Mouse (Mus musculus) MEL (cell line): Measurements from ENCODE around the gene Maff.

Experiments
- CHD1 ChIP-seq: IDR thresholded peaks from 2 replicates; pipeline ENCODE4 v1.6.1; 2012; ENCODE audit warnings: low read depth, mild to moderate bottlenecking, inconsistent platforms, low read length, improper control_type of control experiment
- CTCF ChIP-seq, 3 experiments: IDR thresholded peaks in 2 of 3; conservative IDR thresholded peaks in 1 of 3; 2 replicates each; pipeline ENCODE4 v1.5.1; 2011 to 2012; ENCODE audit warnings: low read length in 3 of 3, low read depth in 2 of 3, mild to moderate bottlenecking in 2 of 3, improper control_type of control experiment in 1 of 3, inconsistent platforms in 1 of 3, mixed read lengths in 1 of 3, moderate library complexity in 1 of 3; ENCODE audit not compliant: control insufficient read depth in 1 of 3, insufficient read depth in 1 of 3, poor library complexity in 1 of 3, severe bottlenecking in 1 of 3
- E2F4 ChIP-seq: IDR thresholded peaks from 2 replicates; pipeline ENCODE4 v1.6.1; 2011; ENCODE audit warnings: low read depth, low read length, improper control_type of control experiment, borderline replicate concordance
- EP300 ChIP-seq, 2 experiments: IDR thresholded peaks; 2 replicates each; pipeline ENCODE4 v1.6.1; 2011; ENCODE audit warnings: improper control_type of control experiment in 2 of 2, low read length in 2 of 2, low read depth in 1 of 2, mild to moderate bottlenecking in 1 of 2
- ETS1 ChIP-seq: IDR thresholded peaks from 2 replicates; pipeline ENCODE4 v1.6.1; 2012; ENCODE audit warnings: low read depth, mild to moderate bottlenecking, inconsistent platforms, low read length, improper control_type of control experiment, moderate library complexity
- HCFC1 ChIP-seq: IDR thresholded peaks from 2 replicates; pipeline ENCODE4 v1.6.1; 2012; ENCODE audit warnings: low read depth, mild to moderate bottlenecking, inconsistent platforms, low read length, improper control_type of control experiment, moderate library complexity
- MXI1 ChIP-seq: IDR thresholded peaks from 2 replicates; pipeline ENCODE4 v1.6.1; 2011; ENCODE audit warnings: mild to moderate bottlenecking, low read depth, low read length, improper control_type of control experiment
- POLR2A ChIP-seq, 2 experiments: IDR thresholded peaks; 2 replicates each; pipeline ENCODE4 v1.6.1; 2011 to 2012; ENCODE audit warnings: low read length in 2 of 2, mild to moderate bottlenecking in 2 of 2, control low read depth in 1 of 2, improper control_type of control experiment in 1 of 2, low read depth in 1 of 2, moderate library complexity in 1 of 2; ENCODE audit not compliant: control insufficient read depth in 1 of 2, insufficient read depth in 1 of 2, poor library complexity in 1 of 2
- POLR2AphosphoS5 ChIP-seq: IDR thresholded peaks from 2 replicates; pipeline ENCODE4 v1.6.1; 2012; ENCODE audit warnings: low read depth, borderline replicate concordance, mild to moderate bottlenecking, inconsistent platforms, low read length, moderate library complexity, mixed read lengths
- RCOR1 ChIP-seq: IDR thresholded peaks from 2 replicates; pipeline ENCODE4 v1.6.1; 2012; ENCODE audit warnings: low read depth, mild to moderate bottlenecking, inconsistent platforms, low read length, improper control_type of control experiment
- USF1 ChIP-seq: IDR thresholded peaks from 2 replicates; pipeline ENCODE4 v1.6.1; 2014; ENCODE audit warnings: low read depth, mild to moderate bottlenecking, inconsistent platforms, low read length, improper control_type of control experiment, moderate library complexity
- ZKSCAN1 ChIP-seq: IDR thresholded peaks from 2 replicates; pipeline ENCODE4 v1.6.1; 2012; ENCODE audit warnings: low read depth, mild to moderate bottlenecking, inconsistent platforms, low read length, improper control_type of control experiment, moderate library complexity

- no peak for TF ChIP-seq POLR2A (IDR thresholded peaks at IDR 0.05; ENCODE audit: control insufficient read depth in 1 of 2, insufficient read depth in 1 of 2, low read depth in 1 of 2, low read length in 2 of 2, poor library complexity in 1 of 2)
- no peak for TF ChIP-seq USF1
- no peak for TF ChIP-seq CTCF (IDR thresholded peaks at IDR 0.05 in 2 of 3, conservative IDR thresholded peaks at IDR 0.05 in 1 of 3; ENCODE audit: control insufficient read depth in 1 of 3, insufficient read depth in 1 of 3, low read depth in 2 of 3, low read length in 3 of 3, poor library complexity in 1 of 3, severe bottlenecking in 1 of 3)
- TF ChIP-seq ZKSCAN1: no peak; the same call in 1 of the 2 replicates
- TF ChIP-seq POLR2AphosphoS5: no peak
- TF ChIP-seq E2F4: no peak
- no peak for TF ChIP-seq CHD1
- no peak for TF ChIP-seq MXI1
- no peak for TF ChIP-seq EP300 (IDR thresholded peaks at IDR 0.05; ENCODE audit: low read depth in 1 of 2, low read length in 2 of 2)
- TF ChIP-seq RCOR1: no peak
- no peak for TF ChIP-seq ETS1
- no peak for TF ChIP-seq HCFC1
Observed at GRCm38 (mm10) chr15:79322991-79323790, 23.2 kb upstream of the Maff start.
